Mouse (Mus musculus): Measurements from ENCODE around the gene Arpc5l.

DNA sequence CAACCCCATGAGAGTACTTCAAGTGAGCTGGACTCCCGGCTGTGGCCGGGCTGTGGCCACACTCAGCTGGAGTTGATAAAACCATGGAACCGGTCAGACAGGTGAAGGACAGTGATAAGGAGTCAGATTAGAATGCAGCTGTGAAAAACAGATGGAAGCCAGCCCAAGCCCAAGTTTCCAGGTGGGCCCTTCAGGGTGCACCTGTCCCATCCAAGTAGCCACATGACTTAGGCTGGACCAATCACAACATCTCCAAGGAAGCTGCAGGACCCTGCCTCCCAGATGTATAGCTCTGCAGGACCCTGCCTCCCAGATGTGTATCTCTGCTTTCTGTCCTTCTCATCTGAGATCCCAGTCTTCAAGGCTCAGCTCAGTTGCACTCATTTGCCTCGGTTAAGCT is 13.1 kb upstream of the Arpc5l start:
- TF ChIP-seq CTCF (IDR thresholded peaks at IDR 0.05; ENCODE audit: low read depth, low read length) (no peak), POLR2A (IDR thresholded peaks at IDR 0.05; ENCODE audit: insufficient read depth, low read length) (no peak), EP300 (IDR thresholded peaks at IDR 0.05; ENCODE audit: insufficient read depth, low read depth, low read length) (no peak)

Data from ES-Bruce4 (cell line).